Mouse (Mus musculus): ENCODE data around the gene Asap2. TPM values are rescaled to one million over a fixed set of nuclear protein-coding genes. Genes with fewer than 3 reads are reported as not detected.

The Asap2 gene
- total RNA-seq, 2 experiments from 2014 or later: 10.1 to 12.3 TPM

DNA sequence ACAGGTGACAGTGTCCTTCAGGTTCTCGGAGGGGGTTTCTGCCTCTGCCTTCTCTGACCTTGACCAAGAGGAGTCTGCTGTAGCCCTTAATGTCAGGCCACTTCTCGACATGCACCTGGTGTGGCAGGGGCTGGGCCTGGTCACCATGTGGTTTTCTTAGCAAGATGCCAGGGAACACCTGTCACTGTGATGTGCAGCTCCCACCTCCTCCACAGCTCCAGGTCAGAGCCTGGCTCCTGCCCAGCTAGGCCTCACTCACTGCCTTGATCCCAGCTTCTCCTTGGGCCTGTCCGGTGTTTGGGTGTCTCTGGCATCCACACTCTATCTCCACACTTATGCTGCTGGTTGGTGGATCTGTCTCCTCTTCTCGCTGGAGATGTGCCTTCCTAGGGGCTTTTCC, 142.8 kb downstream of the Asap2 start:
- DNase-seq: no peak

DNA sequence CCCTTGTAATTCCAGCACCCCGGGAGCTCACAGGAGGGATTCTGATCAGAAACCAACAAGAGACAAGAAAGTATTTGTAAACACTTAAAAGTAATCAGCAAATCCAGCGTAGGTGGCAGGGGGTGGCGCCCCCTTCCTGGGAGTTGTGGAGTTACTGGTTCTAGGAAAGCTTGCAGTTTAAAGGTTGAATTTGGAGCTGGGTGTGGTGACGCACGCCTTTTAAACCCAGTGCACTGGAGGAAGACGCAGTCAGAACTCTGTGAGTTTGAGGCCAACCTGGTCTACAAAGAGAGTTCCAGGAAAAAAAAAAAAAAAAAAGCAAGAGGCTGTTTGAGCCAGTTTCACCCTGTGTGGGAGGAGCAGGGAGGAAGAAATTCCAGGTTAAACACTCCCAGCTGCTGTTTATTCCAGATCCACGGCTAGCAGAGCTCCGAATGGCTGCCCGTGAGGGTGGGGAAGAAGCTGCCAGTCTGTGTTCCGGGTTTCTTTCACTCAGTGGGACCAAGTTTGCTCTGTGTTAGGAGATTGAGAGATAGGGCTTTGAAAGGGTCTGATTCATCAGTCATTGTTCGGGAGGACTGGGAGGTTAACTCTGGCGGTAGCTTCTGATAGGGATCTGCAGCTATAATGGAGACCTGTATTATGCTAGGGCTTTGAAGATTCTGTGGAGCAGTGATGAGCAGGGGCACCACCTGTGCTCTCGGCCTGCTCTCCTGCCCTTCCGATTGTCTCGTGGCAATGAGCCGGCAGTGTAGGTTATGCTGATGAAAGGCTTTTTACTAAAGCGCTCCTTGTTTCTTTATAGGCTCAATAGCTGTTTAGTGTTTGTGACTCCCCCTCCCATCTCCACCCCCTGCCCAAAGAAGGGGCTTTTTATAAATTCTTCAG, 144.0 kb downstream of the Asap2 start:
- peak; percentile 29 for DNase-seq

DNA sequence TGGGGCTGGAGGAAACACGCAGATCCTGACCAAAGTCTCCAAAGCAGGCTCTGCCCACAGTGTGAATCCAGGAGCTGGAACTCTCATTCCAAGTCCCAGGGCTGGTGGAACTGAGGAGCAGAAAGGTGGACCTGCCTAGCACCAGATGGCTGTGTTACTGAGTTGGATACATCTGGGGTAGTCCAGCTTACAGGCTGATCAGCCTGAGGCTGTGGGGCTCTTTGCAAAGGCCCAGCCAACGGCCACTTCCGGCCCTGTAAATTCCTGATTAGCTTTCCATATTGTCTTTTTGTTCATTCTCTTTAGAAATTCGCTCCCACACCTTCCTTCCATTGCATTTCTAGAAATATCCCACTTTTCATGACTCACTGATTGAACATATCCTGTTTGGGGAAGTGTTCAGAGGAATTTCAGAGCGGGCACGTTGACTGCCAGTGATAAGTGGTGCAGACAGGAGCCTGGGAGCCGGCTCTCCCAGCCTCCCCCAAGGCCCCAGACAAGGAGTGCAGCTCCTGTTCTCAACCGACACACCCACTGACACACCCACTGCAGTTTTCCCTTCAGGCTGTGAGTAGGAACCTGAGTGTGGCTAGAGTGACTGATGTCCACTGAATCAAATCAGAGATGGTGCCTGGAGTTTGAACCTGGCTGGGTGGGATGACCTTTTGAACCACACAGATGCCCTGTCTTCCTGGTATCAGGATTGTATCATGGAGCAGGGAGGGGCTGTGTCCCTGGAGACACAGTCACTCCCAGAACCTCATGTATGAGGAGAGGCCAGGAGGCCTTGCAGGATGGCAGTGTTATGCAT, 145.6 kb downstream of the Asap2 start:
- DNase-seq: no peak

DNA sequence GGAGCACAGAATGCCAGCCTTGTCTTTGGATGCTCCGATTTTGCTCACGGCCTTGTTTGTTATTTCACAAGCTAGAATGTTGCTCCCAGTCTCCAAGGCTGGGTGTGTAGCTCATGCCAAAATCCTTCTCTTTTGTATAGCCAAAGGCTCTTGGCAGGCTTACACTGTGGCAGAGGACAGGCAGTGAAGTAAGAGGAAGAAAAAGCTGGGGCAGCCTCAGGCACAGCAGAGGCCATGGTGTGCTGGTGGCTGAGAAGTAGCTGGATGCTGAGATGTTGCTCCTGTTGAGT, 146.1 kb downstream of the Asap2 start:
- no peak for DNase-seq

DNA sequence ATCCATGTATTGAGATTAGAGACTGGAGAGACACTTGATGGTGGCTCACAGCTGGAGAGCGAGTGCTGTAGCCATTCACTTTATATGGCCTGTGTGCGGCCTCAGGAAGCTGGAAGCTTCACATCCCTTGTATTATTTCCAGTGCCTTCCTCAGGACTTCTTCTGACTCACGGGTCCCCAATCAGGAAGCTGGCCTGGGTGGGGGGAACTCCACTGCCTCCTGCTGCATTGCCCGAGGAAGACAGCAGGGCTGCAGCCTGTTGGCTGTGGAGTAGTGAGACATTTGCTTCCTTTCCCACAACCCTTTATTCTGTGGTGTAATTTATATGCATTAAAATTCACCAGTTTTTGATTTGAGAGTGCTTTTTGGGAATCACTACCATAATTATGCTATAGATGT, 149.3 kb downstream of the Asap2 start:
- no peak for DNase-seq

GRCm38 (mm10) chr12:21140153-21140552, 149.9 kb downstream of the Asap2 start:
- no peak for DNase-seq

- no peak for DNase-seq
Measured at GRCm38 (mm10) chr12:21140741-21141308, 150.6 kb downstream of the Asap2 start.

- no peak for DNase-seq
Measured at GRCm38 (mm10) chr12:21141691-21142300, 151.5 kb downstream of the Asap2 start.

GRCm38 (mm10) chr12:21142489-21143254, 152.4 kb downstream of the Asap2 start:
- no peak for DNase-seq

GRCm38 (mm10) chr12:21144602-21145001, 154.3 kb downstream of the Asap2 start:
- DNase-seq: no peak

DNA sequence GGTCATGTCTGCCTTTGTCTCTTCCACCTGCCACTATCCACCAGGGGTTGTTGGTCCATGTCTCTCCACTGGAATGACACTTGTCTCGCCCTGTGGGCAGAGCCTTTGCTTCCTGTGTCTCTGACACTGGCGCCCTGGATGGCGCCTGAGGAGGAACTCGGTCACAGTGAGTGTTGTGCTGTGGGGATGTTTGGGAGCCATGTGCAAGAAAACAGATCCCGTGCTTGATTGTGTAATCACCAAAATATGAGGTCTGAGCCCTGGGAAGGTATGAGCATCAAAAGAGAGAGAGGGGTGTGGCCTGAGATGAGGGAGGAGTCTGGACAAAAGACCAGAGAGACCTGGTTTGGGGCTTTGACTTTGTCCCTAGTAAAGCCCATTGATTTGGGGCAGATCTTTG, 154.8 kb downstream of the Asap2 start:
- DNase-seq: no peak

- no peak for DNase-seq
Measured at GRCm38 (mm10) chr12:21146826-21147225, 156.6 kb downstream of the Asap2 start.

GRCm38 (mm10) chr12:21153279-21153707, 163.0 kb downstream of the Asap2 start:
- no peak for DNase-seq

- no peak for DNase-seq
Measured at GRCm38 (mm10) chr12:21155062-21155461, 164.8 kb downstream of the Asap2 start.

DNA sequence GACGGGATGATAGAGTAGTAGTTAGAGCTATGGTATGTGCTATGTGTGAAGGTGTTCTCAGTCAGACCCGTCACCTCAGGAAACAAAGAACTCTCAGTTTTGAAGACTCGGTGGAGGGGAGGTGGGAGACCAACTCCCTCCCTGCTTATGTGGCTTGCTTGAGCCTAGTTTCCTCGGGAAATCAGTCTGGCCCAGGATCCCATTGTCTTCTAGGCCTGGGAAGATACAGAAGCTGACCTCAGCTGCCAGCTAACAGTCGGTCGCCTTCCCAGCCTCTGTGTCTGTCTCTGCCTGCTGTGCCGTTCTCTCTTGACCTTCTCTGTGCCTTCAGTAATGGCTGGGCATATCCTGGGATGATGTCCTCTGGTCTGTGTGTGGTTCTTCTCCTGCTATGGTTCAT, 169.0 kb downstream of the Asap2 start:
- no peak for DNase-seq

DNA sequence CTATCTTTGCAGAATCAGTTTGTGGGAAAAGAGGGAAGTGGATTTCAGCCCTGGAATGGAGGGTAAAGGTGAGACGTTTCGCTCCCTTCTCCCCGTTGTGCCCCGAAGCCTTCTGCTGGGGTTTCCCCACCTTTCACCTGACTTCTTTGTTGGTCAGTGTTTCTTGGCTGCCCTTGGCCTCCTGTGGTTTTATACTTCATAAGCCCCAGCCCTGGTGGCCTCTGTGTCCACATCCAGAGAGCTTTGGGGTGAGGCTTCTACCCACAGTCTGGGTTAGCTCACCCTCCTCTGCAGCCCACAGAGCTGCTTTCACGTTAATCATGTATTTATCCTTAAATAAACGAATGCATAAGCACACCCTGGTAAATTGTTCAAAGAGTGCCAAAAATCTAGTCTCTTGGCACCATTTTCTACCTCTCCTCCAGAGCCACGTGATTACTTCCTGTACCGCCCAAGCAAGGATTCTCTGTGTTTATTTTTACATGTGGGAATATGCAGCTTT, 170.1 kb downstream of the Asap2 start:
- DNase-seq: no peak

- no peak for DNase-seq
Measured at GRCm38 (mm10) chr12:21161841-21162240, 171.6 kb downstream of the Asap2 start.

- DNase-seq: no peak
Measured at GRCm38 (mm10) chr12:21163706-21164105, 173.4 kb downstream of the Asap2 start.

- no peak for DNase-seq
Measured at GRCm38 (mm10) chr12:21164251-21164650, 174.0 kb downstream of the Asap2 start.

DNA sequence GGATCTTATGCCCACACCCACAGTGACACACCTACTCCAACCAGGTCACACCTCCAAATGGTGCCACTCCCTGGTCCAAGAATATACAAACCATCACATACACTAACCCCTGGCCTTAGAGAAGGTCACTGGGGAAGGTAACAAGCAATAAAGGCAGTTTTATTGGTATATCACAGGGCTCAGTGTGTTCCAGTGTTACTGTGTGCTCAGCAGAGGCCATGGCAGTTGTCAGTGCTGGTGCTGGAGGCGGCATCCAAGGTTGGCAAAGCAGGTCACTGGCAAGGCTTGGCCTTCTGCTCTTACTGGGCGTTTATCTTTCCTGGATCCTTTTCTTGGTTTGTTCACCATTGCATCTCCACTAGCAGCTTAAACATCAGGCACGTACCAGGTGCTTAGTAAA, 174.9 kb downstream of the Asap2 start:
- no peak for DNase-seq

DNA sequence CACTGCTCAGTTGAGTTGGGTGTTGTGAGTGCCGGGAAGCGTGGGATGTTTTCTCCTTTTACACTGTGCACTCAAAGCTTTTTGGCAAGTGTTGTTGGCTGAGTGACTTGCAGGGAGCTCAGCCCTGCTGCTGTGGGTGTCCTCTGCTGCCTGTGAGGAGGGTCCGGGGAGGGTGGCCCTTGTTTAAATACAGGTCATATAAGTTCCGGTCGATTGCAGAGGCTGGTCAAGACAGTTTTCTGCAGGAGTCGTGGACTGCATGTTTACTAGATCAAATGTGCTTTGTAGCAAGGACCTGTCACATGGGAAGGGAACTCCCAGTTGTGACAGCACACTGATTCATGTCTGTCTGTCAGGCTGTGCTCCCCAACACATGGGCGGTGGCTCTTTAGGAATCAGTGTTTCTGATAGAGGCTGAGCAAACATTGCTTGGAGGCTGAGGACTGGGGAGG, 175.7 kb downstream of the Asap2 start:
- DNase-seq: no peak

All from gastrocnemius, postnatal 10 days (tissue).